Mouse (Mus musculus) G1E (cell line): ENCODE measurements around the gene Minos1.

Source experiments
- CTCF ChIP-seq: IDR thresholded peaks from 2 replicates; pipeline ENCODE4 v1.5.1; 2012; ENCODE audit warnings: low read depth, low read length, inconsistent platforms, mixed read lengths
- POLR2AphosphoS5 ChIP-seq: IDR thresholded peaks from 2 replicates; pipeline ENCODE4 v1.6.1; 2012; ENCODE audit warnings: low read depth, low read length, inconsistent platforms; ENCODE audit not compliant: insufficient replicate concordance

DNA sequence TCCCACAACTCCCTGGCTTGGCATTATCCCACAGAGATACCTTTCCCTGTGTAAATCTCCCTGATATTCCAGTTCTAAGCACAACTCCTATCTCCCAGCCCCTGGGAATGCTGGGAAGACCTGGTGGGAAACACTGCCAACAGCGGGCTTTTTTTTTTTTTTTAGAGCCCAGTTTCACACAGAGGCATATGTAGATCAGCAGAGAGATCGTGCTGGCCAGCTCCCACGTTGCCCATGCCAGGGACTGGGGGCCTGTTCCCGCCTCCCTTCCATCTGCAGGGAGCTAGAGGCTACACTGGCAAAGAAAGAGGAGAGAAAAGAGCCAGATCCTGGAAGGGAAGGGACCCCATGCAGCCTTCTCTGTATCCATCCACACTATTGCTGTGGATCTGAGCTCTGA is 62.6 kb downstream of the Minos1 start:
- TF ChIP-seq CTCF (no peak), POLR2AphosphoS5 (no peak)
